Mouse (Mus musculus) kidney, adult 9 months (tissue): Measurements from ENCODE around the gene Olfr666.
"Not testable (repeated sequence)": the region's sequence is repeated elsewhere in the genome, so short reads cannot be mapped to it uniquely, and the experiment has no call there.

Experiments
- DNase-seq: peaks from one replicate; pipeline ENCODE4 v3.0.0; 2022

Olfr666 gene

DNA sequence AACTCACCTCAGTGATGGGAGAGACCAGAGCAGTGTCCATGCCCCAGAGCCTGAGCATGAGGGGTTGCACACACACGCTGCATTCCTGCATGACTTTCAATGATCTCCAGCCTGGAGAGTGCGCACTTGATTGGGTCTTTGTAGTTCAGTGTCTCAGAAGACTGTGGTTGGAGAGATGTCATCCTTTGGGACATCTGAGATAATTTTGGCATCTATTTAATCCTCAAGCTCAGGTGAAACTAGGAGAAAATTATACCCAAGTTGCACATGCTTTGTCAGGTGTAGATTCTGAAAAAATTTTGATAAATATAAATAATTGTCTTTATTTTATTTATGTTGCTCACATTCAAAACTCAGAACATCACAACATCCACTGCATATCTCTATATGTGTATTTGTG is at the start of gene Olfr666:
Gene Olfr666 (minus strand): TSS at position 101 of the 400 bp plus-strand sequence.
- DNase-seq = no peak

DNA sequence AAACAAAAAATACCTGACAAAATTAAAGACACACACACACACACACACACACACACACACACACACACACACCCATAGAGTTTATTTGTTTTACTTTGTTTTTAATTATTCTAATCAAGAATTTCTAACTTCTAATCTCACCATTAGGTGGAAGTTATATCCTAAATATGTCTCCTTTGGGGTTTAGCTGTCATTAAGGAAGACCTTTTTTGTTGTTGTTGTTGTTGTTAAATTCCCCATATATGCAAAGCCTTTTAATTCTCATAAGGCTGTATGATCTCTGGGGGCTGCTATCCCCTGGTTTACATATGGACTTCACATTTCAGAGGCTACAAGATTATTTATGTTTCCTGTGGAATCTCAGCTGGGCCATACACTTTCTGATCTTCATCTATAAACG is 38.2 kb upstream of the Olfr666 start, which contains the start of gene Olfr669:
Gene Olfr669 (plus strand): TSS at position 301 of the 400 bp plus-strand sequence.
- DNase-seq = no peak

DNA sequence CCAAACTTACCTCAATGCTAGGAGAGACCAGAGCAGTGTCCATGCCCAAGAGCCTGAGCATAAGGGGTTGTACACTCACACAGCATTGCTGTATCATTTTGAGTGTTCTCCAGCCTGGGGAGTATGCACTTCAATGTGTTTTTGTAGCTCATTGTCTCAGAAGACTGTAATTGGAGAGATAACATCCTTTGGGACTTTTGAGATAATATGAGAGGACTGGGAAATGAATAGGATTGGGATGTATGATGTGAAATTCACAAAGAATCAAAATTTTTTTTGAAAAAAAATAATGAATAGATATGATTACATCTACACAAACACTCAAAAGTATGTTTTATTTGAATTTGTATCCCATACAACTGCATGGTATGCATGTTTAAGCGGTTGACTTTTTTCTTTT is 32.2 kb upstream of the Olfr666 start, which contains the start of gene Olfr668:
Gene Olfr668 (minus strand): TSS at position 101 of the 400 bp plus-strand sequence.
- DNase-seq = no peak

DNA sequence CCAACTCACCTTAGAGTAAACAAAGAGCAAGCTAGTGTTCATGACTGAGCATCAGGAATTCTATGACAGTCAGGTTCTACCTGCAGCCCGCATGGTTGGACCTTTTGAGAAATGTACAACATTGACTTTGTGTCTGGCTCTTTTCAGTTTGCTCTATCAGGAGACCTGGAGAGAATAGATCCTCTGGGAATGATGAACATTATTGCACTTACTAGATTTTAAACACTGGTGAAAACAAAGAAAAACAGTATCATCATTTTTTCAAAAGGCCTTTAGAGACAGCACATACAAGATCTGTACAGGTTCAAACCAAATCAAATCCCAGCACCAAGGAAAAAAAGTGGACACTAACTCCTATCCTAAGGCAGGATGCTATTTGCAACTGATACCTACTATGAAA is 25.6 kb upstream of the Olfr666 start, which contains the start of gene Olfr667:
Gene Olfr667 (minus strand): TSS at position 101 of the 400 bp plus-strand sequence.
- DNase-seq = no peak

DNA sequence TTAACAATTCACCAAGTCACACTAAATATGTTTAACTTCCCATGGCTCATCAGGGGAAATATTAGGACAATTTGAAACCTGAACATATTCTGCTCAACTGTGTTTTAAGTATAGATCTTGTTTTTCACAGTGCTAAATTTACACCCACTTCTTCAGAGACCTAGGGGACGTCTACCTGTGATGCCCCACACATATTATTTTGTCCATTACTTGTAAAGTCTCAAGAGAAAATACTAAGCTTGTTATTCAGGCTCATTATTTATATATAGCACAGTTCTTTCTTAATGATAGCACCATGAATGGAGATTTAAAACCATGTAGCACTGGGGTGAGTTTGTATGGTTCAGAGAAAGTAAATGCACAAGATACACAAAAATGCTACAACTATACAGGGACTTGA is 18.0 kb downstream of the Olfr666 start, which contains the start of gene Olfr665:
Gene Olfr665 (plus strand): TSS at position 301 of the 400 bp plus-strand sequence.
- DNase-seq = no peak

DNA sequence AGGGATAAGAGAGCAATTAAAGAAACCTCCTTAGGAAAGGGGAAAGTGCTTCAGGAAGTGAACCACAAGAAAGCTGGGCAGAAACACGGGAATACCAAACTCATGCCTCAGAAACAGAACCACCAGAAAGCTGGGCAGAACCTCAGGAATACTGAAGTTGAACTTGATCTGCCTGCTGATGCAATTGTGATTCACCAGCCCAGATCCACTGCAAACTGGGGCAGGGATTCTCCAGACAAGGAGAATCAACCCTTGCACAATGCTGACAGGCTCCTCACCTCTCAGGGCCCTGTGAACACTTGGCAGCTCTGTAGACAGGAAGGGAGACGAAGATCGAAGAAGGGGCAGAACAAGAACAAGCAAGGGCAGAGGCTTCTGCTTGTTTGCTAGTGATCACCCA is 34.4 kb downstream of the Olfr666 start:
- no peak for DNase-seq

DNA sequence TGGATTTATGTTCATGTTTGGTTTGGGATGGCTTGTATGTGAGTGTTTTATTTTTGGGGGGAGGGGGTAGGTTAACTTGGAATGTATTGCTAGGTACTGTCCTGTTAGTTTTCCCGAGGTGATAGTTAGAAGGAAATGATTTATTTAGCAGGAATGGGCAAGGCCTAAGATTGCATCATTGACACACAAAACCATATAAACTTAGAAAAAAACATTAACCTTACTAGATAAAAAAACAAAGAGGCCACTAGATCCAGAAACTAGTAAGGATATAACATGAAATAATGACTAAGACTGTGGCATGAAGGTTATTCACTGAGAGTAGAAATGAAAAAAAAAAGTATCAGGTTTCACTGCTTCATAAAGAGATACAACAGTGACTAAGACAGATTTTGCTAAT is 38.1 kb downstream of the Olfr666 start:
- no peak for DNase-seq

DNA sequence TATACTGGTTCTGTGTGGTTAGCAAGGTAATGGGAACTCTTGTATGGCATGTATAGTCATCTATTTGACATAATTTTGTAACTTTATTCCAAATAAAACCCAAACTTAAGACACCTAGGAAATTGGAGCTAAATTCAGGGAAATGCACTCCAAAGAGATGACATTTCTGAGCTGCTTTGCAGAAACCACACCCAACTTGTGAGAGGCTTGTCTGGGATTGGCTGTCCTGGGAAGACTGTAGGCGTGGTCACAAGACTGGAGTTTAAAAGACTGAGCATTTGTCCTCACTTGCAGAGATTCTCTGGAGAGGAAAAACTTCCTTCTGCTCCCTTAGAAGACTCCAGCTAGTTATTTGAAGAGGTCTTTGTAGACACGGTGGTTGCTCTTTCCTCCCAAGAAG is 39.0 kb downstream of the Olfr666 start, which contains the start of gene Usp17la:
Gene Usp17la (plus strand): TSS at position 301 of the 400 bp plus-strand sequence.
- DNase-seq = not testable (repeated sequence)

DNA sequence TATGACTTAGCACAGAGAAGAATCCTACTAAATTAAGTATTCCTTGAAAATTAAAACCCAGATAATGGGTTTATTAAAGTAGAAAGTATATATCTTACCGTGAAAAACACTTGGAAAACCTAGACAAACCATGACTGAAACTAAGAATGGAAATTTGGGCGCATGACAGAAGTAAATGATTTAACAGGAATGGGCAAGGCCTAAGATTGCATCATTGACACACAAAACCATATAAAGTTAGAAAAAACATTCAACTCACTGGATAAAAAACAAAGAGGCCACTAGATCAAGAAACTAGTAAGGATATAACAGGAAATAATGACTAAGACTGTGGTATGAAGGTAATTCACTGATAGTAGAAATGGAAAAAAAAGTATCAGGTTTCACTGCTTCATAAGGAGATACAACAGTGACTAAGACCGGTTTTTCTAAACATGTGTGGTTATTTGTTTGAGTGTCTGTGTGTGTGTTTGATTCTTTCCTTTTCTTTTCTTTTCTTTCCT is 40.5 kb downstream of the Olfr666 start:
- no peak for DNase-seq

DNA sequence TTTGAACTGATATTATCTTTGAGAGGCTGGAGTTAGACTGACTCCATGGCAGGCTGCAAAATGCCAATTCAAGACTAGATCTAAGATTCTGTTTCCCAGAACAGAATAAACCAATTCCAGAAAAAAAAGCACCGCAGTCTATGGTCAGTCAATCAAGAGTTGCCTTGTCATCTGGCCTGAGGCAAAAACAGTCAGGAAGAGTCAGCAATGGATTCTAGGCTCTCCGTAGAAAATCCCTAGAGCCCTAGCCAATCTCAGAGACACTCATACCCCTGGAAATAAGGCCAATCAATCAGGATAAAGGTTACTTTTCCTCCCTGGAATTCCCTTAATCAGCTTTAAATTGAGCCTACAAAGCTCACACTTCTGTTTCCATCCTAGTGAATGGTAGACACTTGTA is 44.2 kb downstream of the Olfr666 start:
- not testable (repeated sequence) for DNase-seq

DNA sequence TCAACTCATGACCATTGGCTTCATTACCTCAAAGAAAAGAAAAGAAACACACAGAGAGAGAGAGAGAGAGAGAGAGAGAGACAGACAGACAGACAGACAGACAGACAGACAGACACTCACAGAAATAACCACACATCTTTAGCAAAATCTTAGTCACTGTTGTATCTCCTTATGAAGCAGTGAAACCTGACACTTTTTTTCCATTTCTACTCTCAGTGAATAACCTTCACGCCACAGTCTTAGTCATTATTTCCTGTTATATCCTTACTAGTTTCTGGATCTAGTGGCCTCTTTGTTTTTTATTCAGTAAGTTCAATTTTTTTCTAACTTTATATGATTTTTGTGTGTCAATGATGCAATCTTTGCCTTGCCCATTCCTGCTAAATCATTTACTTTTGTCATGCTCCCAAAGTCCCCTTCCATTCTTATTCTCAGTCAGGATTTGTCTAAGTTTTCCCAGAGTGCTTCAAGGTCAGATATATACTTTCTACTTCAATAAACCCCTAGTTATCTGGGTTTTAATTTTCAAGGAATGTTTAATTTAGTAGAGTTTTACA is 51.9 kb downstream of the Olfr666 start:
- no peak for DNase-seq

DNA sequence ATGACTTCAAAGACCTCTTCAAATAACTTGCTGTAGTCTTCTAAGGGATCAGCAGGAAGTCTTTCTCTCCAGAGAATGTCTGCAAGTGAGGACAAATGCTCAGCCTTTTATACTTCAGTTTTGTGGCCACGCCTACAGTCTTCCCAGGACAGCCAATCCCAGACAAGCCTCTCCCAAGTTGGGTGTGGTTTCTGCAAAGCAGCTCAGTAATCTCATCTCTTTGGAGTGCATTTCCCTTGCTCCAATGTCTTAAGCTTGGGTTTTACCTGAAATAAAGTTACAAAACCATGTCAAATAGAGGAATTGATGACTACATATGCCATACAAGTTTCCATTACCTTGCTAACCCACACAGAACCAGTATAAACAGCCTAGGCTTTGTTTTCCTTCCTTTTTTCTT is 53.2 kb downstream of the Olfr666 start, which contains the start of gene Usp17lb:
Gene Usp17lb (minus strand): TSS at position 101 of the 400 bp plus-strand sequence.
- no peak for DNase-seq
